Mouse (Mus musculus): ENCODE results near the gene Adamts17.

- TF ChIP-seq MAX (IDR thresholded peaks at IDR 0.05; ENCODE audit: low read length): no peak
- TF ChIP-seq SIN3A (IDR thresholded peaks at IDR 0.05; ENCODE audit: low read length): no peak
- TF ChIP-seq HCFC1 (IDR thresholded peaks at IDR 0.05; ENCODE audit: low read depth, low read length): no peak
- TF ChIP-seq NRF1 (IDR thresholded peaks at IDR 0.05; ENCODE audit: insufficient read depth, low read depth, low read length, poor library complexity, severe bottlenecking): no peak
- no peak for TF ChIP-seq ZNF384 (IDR thresholded peaks at IDR 0.05; ENCODE audit: low read depth, low read length)
- no peak for TF ChIP-seq CTCF (IDR thresholded peaks at IDR 0.05 in 2 of 3, conservative IDR thresholded peaks at IDR 0.05 in 1 of 3; ENCODE audit: control insufficient read depth in 1 of 3, insufficient read depth in 1 of 3, low read depth in 2 of 3, low read length in 3 of 3, poor library complexity in 1 of 3, severe bottlenecking in 1 of 3)
- TF ChIP-seq TCF12 (IDR thresholded peaks at IDR 0.05; ENCODE audit: low read depth, low read length): no peak
- no peak for TF ChIP-seq TBP (IDR thresholded peaks at IDR 0.05; ENCODE audit: low read depth, low read length)
- TF ChIP-seq POLR2AphosphoS2 (IDR thresholded peaks at IDR 0.05; ENCODE audit: low read length): no peak
- TF ChIP-seq E2F4 (IDR thresholded peaks at IDR 0.05; ENCODE audit: borderline replicate concordance, low read depth, low read length): no peak
- TF ChIP-seq CHD2 (IDR thresholded peaks at IDR 0.05; ENCODE audit: low read length): no peak
- TF ChIP-seq MEF2A (IDR thresholded peaks at IDR 0.05; ENCODE audit: extremely low read depth, insufficient replicate concordance, low read depth, low read length, poor library complexity, severe bottlenecking): no peak
These were observed 115.2 kb downstream of the Adamts17 start for GRCm38 (mm10) chr7:66954723-66955122.

Measured in MEL (cell line).